In genomic region chrX:73921823-73922549, GRCm38 (mm10) we compare ENCODE assay signal across 7 mouse cellular contexts. TPM values are rescaled to one million over a fixed set of nuclear protein-coding genes. Genes with fewer than 3 reads are reported as not detected.
DNase-seq lines count a peak whose midpoint lies in the region; ATAC-seq lines count a peak whose summit lies in the region.

Arhgap4 (minus strand) TSS chrX:73921870.
Naa10 (minus strand) TSS chrX:73921944.

- DNase-seq in adrenal gland, adult 18-20 months (ENCODE audit: low spot score in 2 of 2): peak; percentile 78 to 80
- peak; percentile 91 for DNase-seq in embryo, embryonic 10.5 days (ENCODE audit: low spot score)
- DNase-seq in gastrocnemius, postnatal 14 days: peak; percentile 91
- DNase-seq in intestine, embryonic 14.5 days (ENCODE audit: low spot score): peak; percentile 88
- DNase-seq in left cerebral cortex, postnatal 14 days (ENCODE audit: low spot score in 2 of 2): peak; percentile 84 to 86
- DNase-seq in mesoderm, embryonic 11.5 days (ENCODE audit: low read depth, low spot score): peak; percentile 88
- peak; percentile 86 for DNase-seq in skeletal muscle tissue, adult 2 months (ENCODE audit: low read depth, low spot score)

- intact Hi-C loops in gastrocnemius, postnatal 14 days (cut with DNase I; ENCODE audit: low total_unique reads): no loop called here
- intact Hi-C loops in left cerebral cortex, postnatal 14 days (cut with DNase I): no loop called here

- H3K27me3 ChIP-seq in intestine, embryonic 14.5 days (replicated peaks; ENCODE audit: control insufficient read depth, insufficient read depth, low read length): 0 out of 2 replicates have a peak, but pooled peaks cover 3% of the 10 kb centered on the region

- H3K9ac ChIP-seq in intestine, embryonic 14.5 days (ENCODE audit: low read length): peak within 1 kb of the TSS; percentile 63

- H3K4me2 ChIP-seq in intestine, embryonic 14.5 days (ENCODE audit: low read length): peak within 1 kb of the TSS; percentile 61

- H3K27ac ChIP-seq in intestine, embryonic 14.5 days (ENCODE audit: low read depth): peak within 1 kb of the TSS; percentile 76

- H3K4me1 ChIP-seq in intestine, embryonic 14.5 days (replicated peaks; ENCODE audit: control insufficient read depth, insufficient read depth, low read length): no peaks in the 10 kb centered on the region

- peak; percentile 97 for ATAC-seq in intestine, embryonic 14.5 days (replicated peaks; ENCODE audit: low FRiP score, low TSS enrichment, low read depth)

- no peaks in the 10 kb centered on the region for H3K9me3 ChIP-seq in intestine, embryonic 14.5 days (ENCODE audit: control insufficient read depth, low read length)

- peaks cover 23% of the 10 kb centered on the region for H3K36me3 ChIP-seq in intestine, embryonic 14.5 days (ENCODE audit: control insufficient read depth, insufficient read depth, low read length)

- peak within 1 kb of the TSS; percentile 56 for H3K4me3 ChIP-seq in intestine, embryonic 14.5 days (ENCODE audit: low read depth, low read length)

- WGBS in intestine, embryonic 14.5 days: 15% methylated on average over 43 of the region's 43 CpGs

RNA-seq across cellular contexts. Expression of gene Arhgap4, which starts in this region (rescaled TPM):
- total RNA-seq in adrenal gland, adult 18-20 months (2021): 1 to 10 TPM; 3.1 to 4.2 TPM
- total RNA-seq in gastrocnemius, postnatal 14 days (2021): under 1 TPM; 0.55 to 0.66 TPM
- polyA plus RNA-seq in intestine, embryonic 14.5 days (2014; fragmentation: Nextera tagmentation; extraction: Ambion mirVana): 4.1 and 4.3 TPM in 2 replicates
- 1 to 10 TPM; 5.5 to 6.0 TPM for total RNA-seq in left cerebral cortex, postnatal 14 days (2021)

RNA-seq across cellular contexts. Expression of gene Naa10, which starts in this region (rescaled TPM):
- 10 to 100 TPM; 80.3 to 83.2 TPM for total RNA-seq in adrenal gland, adult 18-20 months (2021)
- 10 to 100 TPM; 58.8 to 66.1 TPM for total RNA-seq in gastrocnemius, postnatal 14 days (2021)
- 155 and 169 TPM in 2 replicates for polyA plus RNA-seq in intestine, embryonic 14.5 days (2014; fragmentation: Nextera tagmentation; extraction: Ambion mirVana)
- 10 to 100 TPM; 57.2 to 58.8 TPM for total RNA-seq in left cerebral cortex, postnatal 14 days (2021)

Comparison
In these comparisons a context has a peak if more than half of its experiments do, and no peak if none do; other contexts are left out.
1. Peak in every context shown above with its lines: DNase-seq, ATAC-seq, H3K4me3 ChIP-seq and H3K27ac ChIP-seq.